7 mouse cellular contexts compared by ENCODE assay signal in genomic region chr7:81934806-81935205, GRCm38 (mm10). TPM values are rescaled to one million over a fixed set of nuclear protein-coding genes. Genes with fewer than 3 reads are reported as not detected.
DNase-seq lines count a peak whose midpoint lies in the region; ATAC-seq and TF ChIP-seq lines count a peak whose summit lies in the region.

No protein-coding gene starts in this region.

- peaks cover 27% of the 10 kb centered on the region for H3K27me3 ChIP-seq in lung, embryonic 14.5 days (ENCODE audit: insufficient read depth, low read length)
- H3K27me3 ChIP-seq in forebrain, embryonic 11.5 days (ENCODE audit: control insufficient read depth, insufficient read depth, low read length), result no peaks in the 10 kb centered on the region
- no peaks in the 10 kb centered on the region for H3K27me3 ChIP-seq in limb, embryonic 11.5 days (ENCODE audit: control insufficient read depth, insufficient read depth, low read length)
- H3K27me3 ChIP-seq in small intestine, adult 2 months (ENCODE audit: control insufficient read depth, insufficient read depth, low read length), result peaks cover 19% of the 10 kb centered on the region

- no peaks in the 10 kb centered on the region for H3K9me3 ChIP-seq in lung, embryonic 14.5 days (ENCODE audit: low read depth, low read length)
- H3K9me3 ChIP-seq in forebrain, embryonic 11.5 days (ENCODE audit: control insufficient read depth, low read length), result no peaks in the 10 kb centered on the region
- H3K9me3 ChIP-seq in limb, embryonic 11.5 days (ENCODE audit: control insufficient read depth, low read length), result no peaks in the 10 kb centered on the region

- ATAC-seq in lung, embryonic 14.5 days (ENCODE audit: insufficient read depth), result peak; percentile 54
- peak; percentile 53 for ATAC-seq in forebrain, embryonic 11.5 days (replicated peaks; ENCODE audit: low FRiP score)
- ATAC-seq in limb, embryonic 11.5 days (ENCODE audit: insufficient number of reproducible peaks, low FRiP score, low TSS enrichment, low read depth), result peak; percentile 17; the same call in 1 of the 2 replicates

- H3K4me3 ChIP-seq in lung, embryonic 14.5 days (ENCODE audit: low read depth, low read length), result peak overlapping the region; percentile 74
- peak overlapping the region; percentile 90 for H3K4me3 ChIP-seq in forebrain, embryonic 11.5 days (ENCODE audit: low read depth, low read length)
- peak overlapping the region; percentile 92 for H3K4me3 ChIP-seq in limb, embryonic 11.5 days (ENCODE audit: low read depth, low read length)
- H3K4me3 ChIP-seq in small intestine, adult 2 months (ENCODE audit: low read depth, low read length), result peak overlapping the region; percentile 79; the same call in 1 of the 2 replicates

- TF ChIP-seq CTCF in lung, embryonic 14.5 days (IDR thresholded peaks at IDR 0.05; ENCODE audit: low read depth), result no peak
- TF ChIP-seq CTCF in small intestine, adult 2 months (IDR thresholded peaks at IDR 0.05; ENCODE audit: extremely low read depth, insufficient read length, insufficient replicate concordance, low read depth, low read length), result no peak

- no peak for DNase-seq in lung, embryonic 14.5 days
- no peak for DNase-seq in lung, postnatal 25 days (ENCODE audit: low spot score)
- DNase-seq in forebrain, embryonic 11.5 days (ENCODE audit: low spot score), result no peak
- no peak for DNase-seq in limb, embryonic 11.5 days (ENCODE audit: low spot score)
- DNase-seq in left cerebral cortex, adult 18-20 months (ENCODE audit: low spot score in 2 of 2), result no peak
- no peak for DNase-seq in thymus, postnatal 4 days

- WGBS in lung, embryonic 14.5 days, result 8% methylated on average over 5 of the region's 5 CpGs
- WGBS in forebrain, embryonic 11.5 days, result 5% methylated on average over 5 of the region's 5 CpGs
- whole genome bisulfite sequencing in limb, embryonic 11.5 days, result 7% methylated on average over 5 of the region's 5 CpGs
- WGBS in small intestine, adult 2 months, result 14% methylated on average over 5 of the region's 5 CpGs

- peaks cover 6% of the 10 kb centered on the region; the same call in 1 of the 2 replicates for H3K4me1 ChIP-seq in lung, embryonic 14.5 days (ENCODE audit: insufficient read depth)
- H3K4me1 ChIP-seq in forebrain, embryonic 11.5 days (replicated peaks; ENCODE audit: control insufficient read depth, insufficient read depth, low read length), result peaks cover 8% of the 10 kb centered on the region; the same call in 1 of the 2 replicates
- H3K4me1 ChIP-seq in limb, embryonic 11.5 days (ENCODE audit: control insufficient read depth, insufficient read depth, low read length), result peaks cover 6% of the 10 kb centered on the region; the same call in 1 of the 2 replicates
- H3K4me1 ChIP-seq in small intestine, adult 2 months (ENCODE audit: control insufficient read depth, insufficient read depth, insufficient read length, low read length), result no peaks in the 10 kb centered on the region

- H3K27ac ChIP-seq in lung, embryonic 14.5 days (ENCODE audit: low read depth), result no peak overlapping the region
- H3K27ac ChIP-seq in forebrain, embryonic 11.5 days (ENCODE audit: low read depth, low read length), result peak overlapping the region; percentile 90
- H3K27ac ChIP-seq in limb, embryonic 11.5 days (replicated peaks; ENCODE audit: low read depth, low read length), result peak overlapping the region; percentile 93; the same call in 1 of the 2 replicates
- no peak overlapping the region for H3K27ac ChIP-seq in small intestine, adult 2 months (ENCODE audit: insufficient read depth, low read depth, low read length)

- H3K9ac ChIP-seq in lung, embryonic 14.5 days, result peak overlapping the region; percentile 87
- H3K9ac ChIP-seq in forebrain, embryonic 11.5 days (ENCODE audit: low read length), result peak overlapping the region; percentile 97
- peak overlapping the region; percentile 98 for H3K9ac ChIP-seq in limb, embryonic 11.5 days (ENCODE audit: low read length)

- H3K4me2 ChIP-seq in lung, embryonic 14.5 days, result peak overlapping the region; percentile 78
- H3K4me2 ChIP-seq in forebrain, embryonic 11.5 days (ENCODE audit: low read depth, low read length, severe bottlenecking), result peak overlapping the region; percentile 54
- H3K4me2 ChIP-seq in limb, embryonic 11.5 days (ENCODE audit: low read depth, severe bottlenecking), result peak overlapping the region; percentile 74

- no peaks in the 10 kb centered on the region for H3K36me3 ChIP-seq in lung, embryonic 14.5 days (ENCODE audit: insufficient read depth)
- H3K36me3 ChIP-seq in forebrain, embryonic 11.5 days (ENCODE audit: control insufficient read depth, insufficient read depth, low read length), result no peaks in the 10 kb centered on the region
- H3K36me3 ChIP-seq in limb, embryonic 11.5 days (ENCODE audit: control insufficient read depth, insufficient read depth, low read length), result no peaks in the 10 kb centered on the region
- H3K36me3 ChIP-seq in small intestine, adult 2 months (ENCODE audit: control insufficient read depth, insufficient read depth, low read length), result no peaks in the 10 kb centered on the region

- no peak for TF ChIP-seq POLR2A in small intestine, adult 2 months (IDR thresholded peaks at IDR 0.05; ENCODE audit: low read depth, low read length)

RNA-seq across cellular contexts. Expression of gene Hdgfl3, which starts 0.5 kb away (rescaled TPM):
- 13.5 and 14.4 TPM in 2 replicates for polyA plus RNA-seq in lung, embryonic 14.5 days (2014; fragmentation: Nextera tagmentation; extraction: Ambion mirVana)
- 43.9 and 45.7 TPM in 2 replicates for polyA plus RNA-seq in forebrain, embryonic 11.5 days (2014; fragmentation: Nextera tagmentation; extraction: Ambion mirVana)
- 34.4 and 34.7 TPM in 2 replicates for polyA plus RNA-seq in limb, embryonic 11.5 days (2014; fragmentation: Nextera tagmentation; extraction: Ambion mirVana)
- 1.0 and 1.3 TPM in 2 replicates for polyA plus RNA-seq in small intestine, adult 2 months (2012; rRNA removed)
- total RNA-seq in left cerebral cortex, adult 18-20 months (2021), result 10 to 100 TPM; 79.9 to 83.2 TPM

RNA-seq across cellular contexts. Expression of gene Bnc1, which starts 57.3 kb away (rescaled TPM):
- polyA plus RNA-seq in lung, embryonic 14.5 days (2014; fragmentation: Nextera tagmentation; extraction: Ambion mirVana), result 1.5 and 2.4 TPM in 2 replicates
- 0.64 and 0.76 TPM in 2 replicates for polyA plus RNA-seq in forebrain, embryonic 11.5 days (2014; fragmentation: Nextera tagmentation; extraction: Ambion mirVana)
- polyA plus RNA-seq in limb, embryonic 11.5 days (2014; fragmentation: Nextera tagmentation; extraction: Ambion mirVana), result 2.9 and 3.4 TPM in 2 replicates
- polyA plus RNA-seq in small intestine, adult 2 months (2012; rRNA removed), result 0.05 and 0.17 TPM in 2 replicates
- total RNA-seq in left cerebral cortex, adult 18-20 months (2021), result not detected

Comparison
In these comparisons a context has a peak if more than half of its experiments do, and no peak if none do; other contexts are left out.
1. H3K27ac ChIP-seq: peak in forebrain, embryonic 11.5 days (single experiment) and limb, embryonic 11.5 days (single experiment); none in lung, embryonic 14.5 days (single experiment) and small intestine, adult 2 months (single experiment).
2. Peak in every context shown above with its lines, with median percentiles within 50 percentile points of each other: ATAC-seq, H3K4me2 ChIP-seq, H3K4me3 ChIP-seq and H3K9ac ChIP-seq.